Mouse (Mus musculus): ENCODE measurements around the gene Lrrc34.

DNA sequence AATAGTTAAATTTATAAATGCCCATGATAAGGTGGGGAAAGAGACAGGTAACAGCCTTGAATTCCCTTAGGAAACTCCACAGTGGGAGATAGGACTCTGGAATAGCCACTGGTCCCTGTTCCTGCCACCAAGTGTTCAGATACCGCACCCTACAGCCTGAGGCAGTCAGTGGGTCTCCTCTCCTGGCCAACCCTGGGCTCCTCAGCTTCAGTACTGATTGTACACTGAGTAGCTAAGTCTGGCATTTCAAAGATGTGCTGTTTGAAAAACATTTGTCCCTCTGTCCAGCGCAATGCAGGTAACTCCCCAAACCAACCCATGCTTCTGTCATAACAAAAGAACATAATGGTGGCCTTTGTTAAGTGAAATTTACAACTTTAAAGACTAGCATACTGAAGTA is 48.0 kb upstream of the Lrrc34 start:
- TF ChIP-seq POLR2A (IDR thresholded peaks at IDR 0.05; ENCODE audit: control insufficient read depth, low read depth, low read length) (no peak), CTCF (IDR thresholded peaks at IDR 0.05; ENCODE audit: control insufficient read depth, insufficient read depth, insufficient replicate concordance, low read depth, low read length) (no peak)
